Mouse (Mus musculus) thymus, adult 2 months (tissue): ENCODE data around the gene Mettl17.

Experiments used
- CTCF ChIP-seq: fragments of 200-500 bp; IDR thresholded peaks from 2 replicates; pipeline ENCODE4 v1.5.1; 2012; ENCODE audit warnings: mild to moderate bottlenecking, control low read depth, low read length, moderate library complexity, borderline replicate concordance; ENCODE audit not compliant: control insufficient read depth, poor library complexity, insufficient read depth; ENCODE audit errors: extremely low read depth
- POLR2A ChIP-seq: fragments of 200-500 bp; IDR thresholded peaks from 2 replicates; pipeline ENCODE4 v1.6.1; 2012; ENCODE audit warnings: mild to moderate bottlenecking, low read length, control low read depth, moderate library complexity; ENCODE audit not compliant: control insufficient read depth, poor library complexity, insufficient read depth; ENCODE audit errors: extremely low read depth

GRCm38 (mm10) chr14:51893809-51894208 is 9.2 kb downstream of the Mettl17 start:
- no peak for TF ChIP-seq CTCF
- TF ChIP-seq POLR2A = no peak
